Mouse (Mus musculus): ENCODE data around the gene Myof.

- no peak for TF ChIP-seq EP300 (IDR thresholded peaks at IDR 0.05; ENCODE audit: low read length)
- no peak for TF ChIP-seq CTCF (conservative IDR thresholded peaks at IDR 0.05 in 1 of 2, IDR thresholded peaks at IDR 0.05 in 1 of 2; ENCODE audit: low read depth in 2 of 2, low read length in 2 of 2)
- no peak for TF ChIP-seq POLR2AphosphoS2 (IDR thresholded peaks at IDR 0.05; ENCODE audit: low read depth, low read length)
Observed at GRCm38 (mm10) chr19:38033735-38034057, 9.7 kb downstream of the Myof start.

Measured in CH12.LX (cell line).